Mouse (Mus musculus) small intestine, adult 2 months (tissue): ENCODE data around the gene Pitpnc1.

ENCODE experiments used
- CTCF ChIP-seq: fragments of 200-500 bp; IDR thresholded peaks from 2 replicates; pipeline ENCODE4 v1.5.1; 2012; ENCODE audit warnings: low read depth, mild to moderate bottlenecking, control low read depth, inconsistent platforms, low read length, moderate library complexity, mixed read lengths; ENCODE audit not compliant: insufficient replicate concordance, insufficient read length; ENCODE audit errors: extremely low read depth
- POLR2A ChIP-seq: fragments of 200-500 bp; IDR thresholded peaks from 2 replicates; pipeline ENCODE4 v1.6.1; 2012; ENCODE audit warnings: low read depth, mild to moderate bottlenecking, control low read depth, inconsistent platforms, low read length, moderate library complexity

DNA sequence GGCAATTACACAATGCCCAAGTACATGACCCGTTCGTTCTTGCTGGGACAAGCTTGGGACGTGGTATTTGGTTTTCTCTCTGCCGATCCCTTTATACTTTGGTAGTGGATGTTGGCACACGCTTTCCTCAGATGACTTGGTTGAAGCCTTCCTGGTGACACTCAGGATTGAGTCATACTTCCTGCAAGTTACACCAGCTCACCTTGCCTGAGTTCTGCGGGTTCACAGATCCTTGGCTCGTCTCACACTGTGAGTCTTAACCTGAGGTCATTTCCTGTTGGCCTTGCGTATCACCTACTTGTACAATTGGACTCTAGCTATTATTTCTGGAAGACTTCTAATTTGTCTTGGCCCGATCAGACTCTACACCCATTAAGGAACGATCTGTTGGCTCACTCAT lies 42.5 kb downstream of the Pitpnc1 start:
- TF ChIP-seq CTCF (no peak), POLR2A (no peak)
